Mouse (Mus musculus): ENCODE results near the gene Arl10.

Arl10 gene

DNA sequence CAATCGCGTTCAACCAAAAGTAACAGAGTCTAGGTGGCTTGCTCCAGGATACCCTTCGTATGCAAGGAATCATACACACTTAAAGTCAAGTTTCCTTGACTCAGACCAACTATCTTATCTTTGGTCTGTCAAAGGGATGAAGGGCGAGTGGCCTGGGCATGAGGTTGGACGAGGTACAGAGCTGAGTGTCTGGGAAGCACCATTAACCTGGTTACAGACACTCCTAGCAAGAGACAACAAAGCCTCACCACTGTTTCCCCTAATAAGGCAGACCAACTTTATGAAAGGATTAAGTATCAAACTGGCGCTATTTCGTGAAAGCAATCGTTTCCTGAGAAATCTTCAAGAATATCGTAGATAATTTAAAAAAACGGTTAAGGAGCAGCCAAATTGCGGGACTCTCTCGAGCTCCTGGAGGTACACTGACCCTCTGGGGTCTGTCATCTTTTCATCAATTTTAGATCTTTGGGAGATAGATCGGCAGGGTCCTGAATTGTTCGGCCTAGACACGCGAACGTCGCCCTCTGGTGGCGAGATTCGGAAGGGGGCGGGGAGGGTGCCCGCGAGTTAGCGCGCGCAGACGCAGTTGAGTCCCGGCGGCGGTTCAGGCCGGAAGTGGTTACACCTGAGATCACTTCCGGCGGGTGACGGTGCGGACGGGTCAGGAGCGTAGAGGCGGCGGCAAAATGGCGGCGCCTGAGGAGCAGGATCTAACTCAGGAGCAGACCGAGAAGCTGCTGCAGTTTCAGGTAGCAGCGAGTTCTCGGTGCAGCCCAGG, 46.5 kb downstream of the Arl10 start, which contains the start of gene Faf2:
Gene Faf2, plus strand, starts transcription at position 630 of the 778 bp plus-strand sequence.
- peak; percentile 98 for DNase-seq

GRCm38 (mm10) chr13:54621960-54622521, 47.2 kb downstream of the Arl10 start:
- DNase-seq, result no peak

DNA sequence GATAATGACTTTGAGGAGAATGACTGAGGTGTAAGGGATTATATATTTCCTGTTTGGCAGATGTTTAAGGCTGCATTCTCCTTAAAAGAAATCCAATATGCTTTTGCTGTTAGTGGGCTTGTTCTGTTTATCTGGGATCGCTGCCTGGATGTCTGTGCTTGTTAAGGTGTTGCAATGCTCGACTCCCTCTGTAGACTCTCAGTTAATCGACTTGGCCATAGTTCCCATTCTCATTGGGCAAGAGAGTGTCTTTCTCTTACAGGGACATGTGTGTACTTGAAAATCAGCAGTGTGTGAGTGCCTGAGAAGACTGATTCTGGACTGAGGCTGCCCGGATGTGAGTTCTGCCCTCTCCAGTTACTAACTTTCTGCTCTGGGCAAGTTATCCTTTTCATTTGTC, 54.3 kb downstream of the Arl10 start:
- DNase-seq, result no peak
